Mouse (Mus musculus): ENCODE data around the gene Ttc30b.
"Not testable (repeated sequence)": the region's sequence is repeated elsewhere in the genome, so short reads cannot be mapped to it uniquely, and the experiment has no call there.

Ttc30b gene

GRCm38 (mm10) chr2:75938117-75939063, at the start of gene Ttc30b:
Ttc30b (minus strand) TSS chr2:75938585.
- DNase-seq (ENCODE audit: low read depth), result peak; percentile 89

DNA sequence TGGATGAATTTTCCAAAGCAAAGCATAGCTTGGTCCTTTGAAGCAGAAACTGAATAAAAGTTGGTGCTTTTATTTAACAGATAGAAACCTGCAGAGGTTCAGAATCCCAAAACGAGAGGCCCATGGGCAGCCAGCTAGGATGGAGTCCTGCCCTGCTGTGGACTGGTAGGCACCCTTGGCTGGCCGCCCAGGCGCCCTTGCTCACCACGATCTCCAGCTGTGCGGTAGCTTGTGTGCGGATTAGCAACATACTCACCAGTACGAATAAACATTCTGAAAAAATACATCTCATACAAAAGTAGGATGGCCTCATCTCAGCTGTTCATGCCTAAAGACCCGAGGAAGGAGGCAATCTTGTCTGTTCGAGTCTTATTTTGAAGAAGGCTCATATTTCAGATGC, 49.4 kb upstream of the Ttc30b start:
- DNase-seq (ENCODE audit: low read depth), result no peak

- peak; percentile 74 for DNase-seq (ENCODE audit: low read depth)
These were observed 46.7 kb upstream of the Ttc30b start for GRCm38 (mm10) chr2:75985124-75985523.

GRCm38 (mm10) chr2:75983847-75984246, 45.5 kb upstream of the Ttc30b start:
- DNase-seq (ENCODE audit: low read depth), result no peak

GRCm38 (mm10) chr2:75983091-75983490, 44.7 kb upstream of the Ttc30b start:
- DNase-seq (ENCODE audit: low read depth), result no peak

GRCm38 (mm10) chr2:75982626-75983025, 44.2 kb upstream of the Ttc30b start:
- DNase-seq (ENCODE audit: low read depth), result no peak

DNA sequence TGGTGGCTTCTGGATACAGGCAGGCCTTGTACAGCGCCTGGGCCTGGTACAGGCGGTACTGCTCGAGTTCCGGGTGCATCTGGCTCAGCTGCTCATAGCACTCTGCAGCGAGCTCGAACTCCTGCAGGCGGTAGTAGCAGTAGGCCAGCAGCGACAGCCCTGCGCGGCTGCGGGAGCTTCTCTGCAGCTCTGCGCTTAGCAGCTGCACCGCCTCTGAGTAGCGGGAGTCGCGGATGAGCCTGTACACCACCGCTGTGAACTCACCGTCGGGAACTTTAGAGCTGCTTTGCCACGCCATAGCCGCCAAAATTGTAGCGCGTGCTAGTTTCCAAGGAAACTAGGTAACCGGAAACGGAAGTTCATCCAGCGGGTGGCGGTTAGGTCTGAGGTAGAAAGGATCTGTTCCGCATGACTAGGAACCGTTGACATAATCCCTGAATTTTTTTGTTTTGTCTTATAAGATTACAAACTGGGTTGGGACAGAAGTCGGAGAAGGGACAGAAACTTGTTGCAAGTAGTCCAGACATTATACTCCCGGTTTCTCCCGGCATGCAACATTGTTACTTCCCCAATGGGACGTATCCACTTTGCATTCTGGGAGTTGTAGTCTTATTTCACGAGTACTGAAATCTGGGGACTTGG, 43.2 kb upstream of the Ttc30b start, which contains the start of gene Ttc30a1:
Gene Ttc30a1, minus strand, starts transcription at position 528 of the 642 bp plus-strand sequence.
- DNase-seq (ENCODE audit: low read depth), result peak; percentile 87

DNA sequence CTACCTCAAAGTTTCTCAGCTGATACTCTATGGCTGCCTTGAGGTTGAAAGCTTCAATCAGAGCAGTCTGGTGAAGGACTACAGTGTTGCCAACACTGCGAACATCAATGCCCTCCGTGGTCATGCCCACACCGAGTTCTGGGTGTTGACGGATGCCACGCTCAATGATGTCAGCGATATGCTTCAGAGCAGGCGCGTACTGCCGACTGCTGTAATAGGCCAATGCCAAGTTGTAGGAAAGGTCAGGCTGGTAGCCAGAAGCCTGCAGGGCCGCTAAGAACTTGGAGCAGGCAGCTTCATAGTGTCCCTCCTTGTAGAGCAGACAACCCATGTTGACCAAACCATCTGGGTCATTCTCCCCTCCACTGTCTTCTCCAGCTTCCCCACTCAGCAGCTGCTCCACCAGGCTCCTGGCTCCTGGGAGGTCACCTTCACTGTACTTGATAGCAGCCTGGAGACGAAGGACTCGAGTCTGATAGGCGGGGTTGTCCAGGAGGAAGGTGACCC, 42.6 kb upstream of the Ttc30b start:
- not testable (repeated sequence) for DNase-seq (ENCODE audit: low read depth)

GRCm38 (mm10) chr2:75977752-75978368, 39.5 kb upstream of the Ttc30b start, which contains the start of gene Ttc30a2:
Ttc30a2 (minus strand) TSS chr2:75978170.
- peak; percentile 30 for DNase-seq (ENCODE audit: low read depth)

GRCm38 (mm10) chr2:75976070-75976469, 37.7 kb upstream of the Ttc30b start:
- not testable (repeated sequence) for DNase-seq (ENCODE audit: low read depth)

DNA sequence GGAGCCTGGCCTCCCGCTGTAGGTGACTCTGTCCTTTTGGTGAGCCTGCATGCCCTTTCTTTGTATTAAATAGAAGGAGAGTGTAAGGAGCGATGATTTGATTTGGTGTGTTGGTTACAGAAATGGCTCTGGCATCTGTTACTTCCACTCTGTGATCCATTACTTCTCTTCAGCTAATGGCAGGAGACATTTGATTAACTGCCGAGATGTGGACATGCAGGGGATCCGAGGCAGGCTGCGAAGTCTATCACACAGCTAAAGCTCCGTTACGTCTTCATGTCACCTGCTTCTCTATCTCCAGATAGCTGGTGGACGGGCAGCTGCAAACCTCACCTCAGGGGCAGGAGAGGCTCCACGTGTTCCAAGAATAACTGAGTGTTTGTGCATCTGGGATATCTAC, 35.7 kb upstream of the Ttc30b start:
- no peak for DNase-seq (ENCODE audit: low read depth)

GRCm38 (mm10) chr2:75964972-75965371, 26.6 kb upstream of the Ttc30b start:
- peak; percentile 81 for DNase-seq (ENCODE audit: low read depth)

GRCm38 (mm10) chr2:75964512-75964911, 26.1 kb upstream of the Ttc30b start:
- DNase-seq (ENCODE audit: low read depth), result peak; percentile 39

- DNase-seq (ENCODE audit: low read depth), result no peak
These were observed 25.7 kb upstream of the Ttc30b start for GRCm38 (mm10) chr2:75964051-75964450.

GRCm38 (mm10) chr2:75963211-75963840, 24.9 kb upstream of the Ttc30b start:
- no peak for DNase-seq (ENCODE audit: low read depth)

GRCm38 (mm10) chr2:75960366-75961330, 22.3 kb upstream of the Ttc30b start:
- no peak for DNase-seq (ENCODE audit: low read depth)

DNA sequence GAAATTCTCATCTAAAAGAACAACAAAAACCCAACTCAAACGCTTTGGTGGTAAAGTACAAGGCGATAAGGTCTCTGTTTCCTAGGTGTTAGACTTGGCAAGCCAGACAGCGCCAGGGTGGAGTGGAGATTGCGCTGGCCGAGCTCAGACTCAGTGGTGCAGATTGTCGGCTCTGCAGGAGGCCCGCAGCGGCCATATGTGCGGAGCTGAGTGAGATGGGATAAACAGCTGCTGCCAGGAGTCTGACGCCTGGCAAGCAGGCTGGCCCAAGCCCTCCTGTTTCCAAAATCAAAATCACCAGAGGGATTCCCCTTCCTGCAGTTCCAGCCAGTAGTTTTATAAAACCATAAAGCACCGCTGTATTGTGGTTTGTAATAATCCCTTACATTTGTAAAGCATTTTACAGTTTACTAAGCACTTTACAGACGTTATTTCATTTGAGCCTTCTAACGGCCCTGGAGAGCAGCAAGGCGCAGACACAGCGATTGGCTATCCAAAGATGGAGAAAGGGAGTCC, 21.5 kb upstream of the Ttc30b start:
- DNase-seq (ENCODE audit: low read depth), result no peak

DNA sequence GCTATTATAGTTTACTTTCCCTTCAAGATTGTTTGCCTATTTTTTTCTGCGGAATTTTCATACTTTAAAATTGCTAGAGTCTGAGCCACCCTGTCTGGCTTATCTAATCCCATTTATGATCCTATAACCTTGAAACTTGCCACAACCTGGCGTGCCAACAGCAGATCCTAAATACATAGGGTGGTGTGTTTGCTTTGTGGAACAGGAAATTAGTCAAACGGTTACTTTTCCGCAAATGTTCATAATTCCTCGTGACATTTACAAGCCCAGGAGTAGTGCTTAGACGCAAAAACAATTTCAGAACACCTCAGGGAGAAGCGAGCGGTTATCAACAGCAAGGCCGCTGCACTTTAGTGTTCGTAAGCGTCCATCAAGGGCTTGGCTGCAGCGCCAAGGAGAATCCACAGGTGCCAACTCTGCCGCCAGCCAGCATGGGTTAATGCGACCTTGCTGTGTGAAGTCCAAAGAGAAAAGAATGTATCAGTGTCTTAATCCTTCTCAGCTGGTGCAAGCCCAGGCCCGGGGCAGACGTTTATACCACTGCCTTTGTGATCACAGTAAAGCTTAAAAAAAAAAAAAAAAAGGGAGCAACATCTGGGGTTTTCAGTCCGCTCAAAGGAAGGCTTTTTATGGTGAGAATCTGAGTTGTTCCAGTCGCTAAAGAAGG, 20.9 kb upstream of the Ttc30b start:
- DNase-seq (ENCODE audit: low read depth), result no peak

DNA sequence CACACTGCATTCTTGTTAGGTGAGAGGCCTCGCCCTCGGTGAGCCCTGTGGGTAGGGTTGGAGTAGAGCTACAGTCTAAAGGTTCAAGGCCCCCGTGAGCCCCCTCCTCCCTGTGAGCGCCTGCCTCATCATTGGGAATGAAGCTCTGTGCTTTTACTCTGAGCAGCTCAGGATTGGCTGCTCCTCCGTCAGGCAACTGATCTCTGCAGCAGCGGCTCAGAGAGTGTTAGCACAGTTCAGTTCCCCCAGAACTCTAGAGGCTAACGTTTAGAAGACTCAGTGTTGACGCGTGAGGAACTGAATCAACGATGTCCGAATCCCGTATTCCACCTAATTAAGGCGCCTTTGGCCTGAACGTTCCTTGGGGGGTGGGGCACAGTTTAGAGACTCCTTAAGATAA, 17.3 kb upstream of the Ttc30b start:
- DNase-seq (ENCODE audit: low read depth), result no peak

GRCm38 (mm10) chr2:75953320-75953719, 14.9 kb upstream of the Ttc30b start:
- DNase-seq (ENCODE audit: low read depth), result no peak

All from naive thymus-derived CD4-positive, alpha-beta T cell, adult 2 months (primary cell).